18 mouse cellular contexts compared by ENCODE assay signal in genomic region chrX:73143218-73143618, GRCm38 (mm10). TPM values are rescaled to one million over a fixed set of nuclear protein-coding genes. Genes with fewer than 3 reads are reported as not detected.
A peak's percentile ranks its signal among the peaks of the same experiment; 100 is the strongest.
DNase-seq lines count a peak whose midpoint lies in the region; ATAC-seq and TF ChIP-seq lines count a peak whose summit lies in the region.
"Not testable (repeated sequence)": the region's sequence is repeated elsewhere in the genome, so short reads cannot be mapped to it uniquely, and the experiment has no call there.
"Had no signal": no experiment of that assay in that cellular context is flagged by ENCODE, and none has a peak within 500 bp of the region (broad histone marks: within the 10 kb centered on the region; RNA-seq: fewer than 3 reads in every experiment).

No protein-coding gene starts in this region.

- H3K36me3 ChIP-seq in forebrain, embryonic 14.5 days (ENCODE audit: control insufficient read depth, insufficient read depth, low read length); heart, embryonic 16.5 days (ENCODE audit: control insufficient read depth, insufficient read depth); hindbrain, embryonic 16.5 days (ENCODE audit: control insufficient read depth, insufficient read depth, low read length); intestine, postnatal 0 days (ENCODE audit: control insufficient read depth, insufficient read depth); lung, embryonic 15.5 days; midbrain, embryonic 12.5 days; neural tube, embryonic 12.5 days: not testable (repeated sequence)

- not testable (repeated sequence) for H3K9me3 ChIP-seq in forebrain, embryonic 14.5 days (replicated peaks; ENCODE audit: control insufficient read depth, low read length); heart, embryonic 16.5 days (replicated peaks; ENCODE audit: control insufficient read depth, low read length); hindbrain, embryonic 16.5 days (ENCODE audit: control insufficient read depth, low read length); intestine, postnatal 0 days (ENCODE audit: control insufficient read depth); lung, embryonic 15.5 days; midbrain, embryonic 12.5 days; neural tube, embryonic 12.5 days

- WGBS in forebrain, embryonic 14.5 days = no CpG with 5 or more reads among the region's 7 CpGs
- WGBS in heart, embryonic 16.5 days = no CpG with 5 or more reads among the region's 7 CpGs
- no CpG with 5 or more reads among the region's 7 CpGs for WGBS in hindbrain, embryonic 16.5 days
- no CpG with 5 or more reads among the region's 7 CpGs for WGBS in intestine, postnatal 0 days
- no CpG with 5 or more reads among the region's 7 CpGs for WGBS in lung, embryonic 15.5 days
- WGBS in midbrain, embryonic 12.5 days = no CpG with 5 or more reads among the region's 7 CpGs
- WGBS in neural tube, embryonic 12.5 days = no CpG with 5 or more reads among the region's 7 CpGs

- DNase-seq in forebrain, embryonic 14.5 days (ENCODE audit: low spot score) = not testable (repeated sequence)

- ATAC-seq in CD4-positive, CD25-positive, alpha-beta regulatory T cell, adult 4 months = peak; percentile 79
- ATAC-seq in forebrain, embryonic 14.5 days = peak; percentile 44; the same call in 1 of the 2 replicates
- ATAC-seq in heart, embryonic 16.5 days (replicated peaks; ENCODE audit: extremely low read depth, insufficient read depth, low FRiP score) = peak; percentile 28; the same call in 1 of the 2 replicates
- peak; percentile 88 for ATAC-seq in hindbrain, embryonic 16.5 days
- ATAC-seq in intestine, postnatal 0 days = peak; percentile 78
- ATAC-seq in lung, embryonic 15.5 days (ENCODE audit: borderline replicate concordance, extremely low read depth, low FRiP score, low TSS enrichment) = peak; percentile 52
- ATAC-seq in midbrain, embryonic 12.5 days (ENCODE audit: low FRiP score, low read depth) = 0 out of 2 replicates have a peak, but pooled peaks have one; percentile 23
- ATAC-seq in neural tube, embryonic 12.5 days (ENCODE audit: low FRiP score, low read depth) = peak; percentile 29; the same call in 1 of the 2 replicates

- H3K9ac ChIP-seq in forebrain, embryonic 14.5 days (ENCODE audit: low read length); heart, embryonic 16.5 days (ENCODE audit: low read length); hindbrain, embryonic 16.5 days (ENCODE audit: low read depth, low read length); intestine, postnatal 0 days (ENCODE audit: low read depth, low read length); lung, embryonic 15.5 days; midbrain, embryonic 12.5 days (replicated peaks); neural tube, embryonic 12.5 days: not testable (repeated sequence)

- not testable (repeated sequence) for H3K4me3 ChIP-seq in forebrain, embryonic 14.5 days (ENCODE audit: low read depth, low read length); heart, embryonic 16.5 days (ENCODE audit: low read length); hindbrain, embryonic 16.5 days (ENCODE audit: low read length); intestine, postnatal 0 days (ENCODE audit: low read depth, low read length); lung, embryonic 15.5 days; midbrain, embryonic 12.5 days; neural tube, embryonic 12.5 days

- H3K4me1 ChIP-seq in forebrain, embryonic 14.5 days (ENCODE audit: control insufficient read depth, insufficient read depth, low read length); heart, embryonic 16.5 days (ENCODE audit: control insufficient read depth, insufficient read depth, low read length); hindbrain, embryonic 16.5 days (ENCODE audit: control insufficient read depth, insufficient read depth, low read depth, low read length); intestine, postnatal 0 days (replicated peaks; ENCODE audit: control insufficient read depth, insufficient read depth, low read length); lung, embryonic 15.5 days; midbrain, embryonic 12.5 days; neural tube, embryonic 12.5 days: not testable (repeated sequence)

- not testable (repeated sequence) for H3K4me2 ChIP-seq in forebrain, embryonic 14.5 days (ENCODE audit: low read length); heart, embryonic 16.5 days (ENCODE audit: low read depth, low read length); hindbrain, embryonic 16.5 days (ENCODE audit: low read length); intestine, postnatal 0 days (replicated peaks; ENCODE audit: low read depth); lung, embryonic 15.5 days; midbrain, embryonic 12.5 days (replicated peaks); neural tube, embryonic 12.5 days (replicated peaks)

- not testable (repeated sequence) for H3K27me3 ChIP-seq in forebrain, embryonic 14.5 days (replicated peaks; ENCODE audit: control insufficient read depth, insufficient read depth, low read length); heart, embryonic 16.5 days (ENCODE audit: control insufficient read depth, insufficient read depth, low read length); hindbrain, embryonic 16.5 days (replicated peaks; ENCODE audit: control insufficient read depth, insufficient read depth, low read length); intestine, postnatal 0 days (replicated peaks; ENCODE audit: control insufficient read depth, insufficient read depth, low read length); lung, embryonic 15.5 days; midbrain, embryonic 12.5 days; neural tube, embryonic 12.5 days (replicated peaks)

- TF ChIP-seq CTCF in intestine, postnatal 0 days (IDR thresholded peaks at IDR 0.05; ENCODE audit: low read depth) = not testable (repeated sequence)

- not testable (repeated sequence) for H3K27ac ChIP-seq in forebrain, embryonic 14.5 days (ENCODE audit: low read depth, low read length); heart, embryonic 16.5 days (ENCODE audit: low read length); hindbrain, embryonic 16.5 days (ENCODE audit: low read depth, low read length); intestine, postnatal 0 days (ENCODE audit: low read depth, low read length); lung, embryonic 15.5 days; midbrain, embryonic 12.5 days (replicated peaks); neural tube, embryonic 12.5 days

RNA-seq across cellular contexts. Expression of gene Xlr5b, which starts 5.4 kb away (rescaled TPM):
- not detected for polyA plus RNA-seq in CD4-positive, CD25-positive, alpha-beta regulatory T cell, adult 4 months (2017; shearing (Covaris generic))
- not detected in 2 replicates for polyA plus RNA-seq in forebrain, embryonic 14.5 days (2014; fragmentation: Nextera tagmentation; extraction: Ambion mirVana)
- not detected in 2 replicates for polyA plus RNA-seq in heart, embryonic 16.5 days (2015; fragmentation: Nextera tagmentation; extraction: Ambion mirVana)
- polyA plus RNA-seq in hindbrain, embryonic 16.5 days (2015; fragmentation: Nextera tagmentation; extraction: Ambion mirVana) = not detected in 2 replicates
- 0.17 TPM in 1 of 2 replicates, not detected in the other for polyA plus RNA-seq in intestine, postnatal 0 days (2015; fragmentation: Nextera tagmentation; extraction: Ambion mirVana)
- polyA plus RNA-seq in lung, embryonic 15.5 days (2015; fragmentation: Nextera tagmentation; extraction: Ambion mirVana) = not detected in 2 replicates
- not detected in 2 replicates for polyA plus RNA-seq in midbrain, embryonic 12.5 days (2016; fragmentation: Nextera tagmentation; extraction: Ambion mirVana)
- polyA plus RNA-seq in neural tube, embryonic 12.5 days (2016; fragmentation: Nextera tagmentation; extraction: Ambion mirVana) = not detected in 2 replicates
- polyA plus RNA-seq: embryonic facial prominence, embryonic 13.5 days; frontal cortex, adult 2 months; heart, embryonic 15.5 days; kidney, embryonic 16.5 days; large intestine, adult 2 months; limb, embryonic 13.5 days; liver, embryonic 12.5 days; neural tube, embryonic 11.5 days; stomach, embryonic 14.5 days had no signal

RNA-seq across cellular contexts. Expression of gene DXBay18, which starts 6.0 kb away (rescaled TPM):
- not detected for polyA plus RNA-seq in CD4-positive, CD25-positive, alpha-beta regulatory T cell, adult 4 months (2017; shearing (Covaris generic))
- polyA plus RNA-seq in forebrain, embryonic 14.5 days (2014; fragmentation: Nextera tagmentation; extraction: Ambion mirVana) = 0.28 and 0.63 TPM in 2 replicates
- polyA plus RNA-seq in heart, embryonic 16.5 days (2015; fragmentation: Nextera tagmentation; extraction: Ambion mirVana) = not detected in 2 replicates
- polyA plus RNA-seq in hindbrain, embryonic 16.5 days (2015; fragmentation: Nextera tagmentation; extraction: Ambion mirVana) = 0.38 and 1.0 TPM in 2 replicates
- 1.4 and 1.8 TPM in 2 replicates for polyA plus RNA-seq in intestine, postnatal 0 days (2015; fragmentation: Nextera tagmentation; extraction: Ambion mirVana)
- polyA plus RNA-seq in lung, embryonic 15.5 days (2015; fragmentation: Nextera tagmentation; extraction: Ambion mirVana) = not detected in 2 replicates
- 0.34 and 0.40 TPM in 2 replicates for polyA plus RNA-seq in midbrain, embryonic 12.5 days (2016; fragmentation: Nextera tagmentation; extraction: Ambion mirVana)
- not detected in 2 replicates for polyA plus RNA-seq in neural tube, embryonic 12.5 days (2016; fragmentation: Nextera tagmentation; extraction: Ambion mirVana)
- polyA plus RNA-seq: embryonic facial prominence, embryonic 13.5 days; heart, embryonic 15.5 days; kidney, embryonic 16.5 days; large intestine, adult 2 months; limb, embryonic 13.5 days; neural tube, embryonic 11.5 days; stomach, embryonic 14.5 days had no signal

RNA-seq across cellular contexts. Expression of gene Gm14685, which starts 26.4 kb away (rescaled TPM):
- not detected for polyA plus RNA-seq in CD4-positive, CD25-positive, alpha-beta regulatory T cell, adult 4 months (2017; shearing (Covaris generic))
- 0.22 and 0.84 TPM in 2 replicates for polyA plus RNA-seq in forebrain, embryonic 14.5 days (2014; fragmentation: Nextera tagmentation; extraction: Ambion mirVana)
- 0.05 and 0.11 TPM in 2 replicates for polyA plus RNA-seq in heart, embryonic 16.5 days (2015; fragmentation: Nextera tagmentation; extraction: Ambion mirVana)
- polyA plus RNA-seq in hindbrain, embryonic 16.5 days (2015; fragmentation: Nextera tagmentation; extraction: Ambion mirVana) = 0.72 and 1.9 TPM in 2 replicates
- polyA plus RNA-seq in intestine, postnatal 0 days (2015; fragmentation: Nextera tagmentation; extraction: Ambion mirVana) = 1.8 and 2.4 TPM in 2 replicates
- polyA plus RNA-seq in lung, embryonic 15.5 days (2015; fragmentation: Nextera tagmentation; extraction: Ambion mirVana) = 0.11 and 0.14 TPM in 2 replicates
- 0.29 and 0.73 TPM in 2 replicates for polyA plus RNA-seq in midbrain, embryonic 12.5 days (2016; fragmentation: Nextera tagmentation; extraction: Ambion mirVana)
- polyA plus RNA-seq in neural tube, embryonic 12.5 days (2016; fragmentation: Nextera tagmentation; extraction: Ambion mirVana) = 0.23 and 0.26 TPM in 2 replicates
- polyA plus RNA-seq: heart, embryonic 15.5 days; kidney, embryonic 16.5 days; liver, embryonic 12.5 days; neural tube, embryonic 11.5 days; stomach, embryonic 14.5 days had no signal

RNA-seq across cellular contexts. Expression of gene Spin2d, which starts 33.6 kb away (rescaled TPM):
- polyA plus RNA-seq in CD4-positive, CD25-positive, alpha-beta regulatory T cell, adult 4 months (2017; shearing (Covaris generic)) = not detected
- not detected in 2 replicates for polyA plus RNA-seq in forebrain, embryonic 14.5 days (2014; fragmentation: Nextera tagmentation; extraction: Ambion mirVana)
- not detected in 2 replicates for polyA plus RNA-seq in heart, embryonic 16.5 days (2015; fragmentation: Nextera tagmentation; extraction: Ambion mirVana)
- polyA plus RNA-seq in hindbrain, embryonic 16.5 days (2015; fragmentation: Nextera tagmentation; extraction: Ambion mirVana) = not detected in 2 replicates
- not detected in 2 replicates for polyA plus RNA-seq in intestine, postnatal 0 days (2015; fragmentation: Nextera tagmentation; extraction: Ambion mirVana)
- polyA plus RNA-seq in lung, embryonic 15.5 days (2015; fragmentation: Nextera tagmentation; extraction: Ambion mirVana) = not detected in 2 replicates
- polyA plus RNA-seq in midbrain, embryonic 12.5 days (2016; fragmentation: Nextera tagmentation; extraction: Ambion mirVana) = not detected in 2 replicates
- polyA plus RNA-seq in neural tube, embryonic 12.5 days (2016; fragmentation: Nextera tagmentation; extraction: Ambion mirVana) = not detected in 2 replicates
- polyA plus RNA-seq: cerebellum, adult 2 months; embryonic facial prominence, embryonic 13.5 days; frontal cortex, adult 2 months; heart, embryonic 15.5 days; kidney, embryonic 16.5 days; large intestine, adult 2 months; limb, embryonic 13.5 days; liver, embryonic 12.5 days; neural tube, embryonic 11.5 days; stomach, embryonic 14.5 days had no signal

RNA-seq across cellular contexts. Expression of gene Xlr3a, which starts 46.3 kb away (rescaled TPM):
- under 1 TPM in 1 of 2 experiments, not detected in 1; 0.79 TPM for polyA plus RNA-seq in CD4-positive, CD25-positive, alpha-beta regulatory T cell, adult 4 months (2017; shearing (Covaris generic))
- 2.5 and 6.9 TPM in 2 replicates for polyA plus RNA-seq in forebrain, embryonic 14.5 days (2014; fragmentation: Nextera tagmentation; extraction: Ambion mirVana)
- 1.0 and 1.8 TPM in 2 replicates for polyA plus RNA-seq in heart, embryonic 16.5 days (2015; fragmentation: Nextera tagmentation; extraction: Ambion mirVana)
- 4.1 and 4.2 TPM in 2 replicates for polyA plus RNA-seq in hindbrain, embryonic 16.5 days (2015; fragmentation: Nextera tagmentation; extraction: Ambion mirVana)
- 2.8 and 6.3 TPM in 2 replicates for polyA plus RNA-seq in intestine, postnatal 0 days (2015; fragmentation: Nextera tagmentation; extraction: Ambion mirVana)
- 2.2 and 4.1 TPM in 2 replicates for polyA plus RNA-seq in lung, embryonic 15.5 days (2015; fragmentation: Nextera tagmentation; extraction: Ambion mirVana)
- 3.5 and 4.0 TPM in 2 replicates for polyA plus RNA-seq in midbrain, embryonic 12.5 days (2016; fragmentation: Nextera tagmentation; extraction: Ambion mirVana)
- 3.7 and 4.1 TPM in 2 replicates for polyA plus RNA-seq in neural tube, embryonic 12.5 days (2016; fragmentation: Nextera tagmentation; extraction: Ambion mirVana)

Comparison
In these comparisons a context has a peak if more than half of its experiments do, and no peak if none do; other contexts are left out.
1. ATAC-seq: peak in every context shown above with its lines; median percentile 88 in hindbrain, embryonic 16.5 days; 79 in CD4-positive, CD25-positive, alpha-beta regulatory T cell, adult 4 months; 78 in intestine, postnatal 0 days; 52 in lung, embryonic 15.5 days; 44 in forebrain, embryonic 14.5 days; 29 in neural tube, embryonic 12.5 days; 28 in heart, embryonic 16.5 days; 23 in midbrain, embryonic 12.5 days.